Mouse (Mus musculus) Patski (cell line): ENCODE measurements around the gene E330034G19Rik. TPM values are rescaled to one million over a fixed set of nuclear protein-coding genes. Genes with fewer than 3 reads are reported as not detected.
"Not testable (repeated sequence)": the region's sequence is repeated elsewhere in the genome, so short reads cannot be mapped to it uniquely, and the experiment has no call there.

Experiments used
- ATAC-seq: fragments of 100-300 bp; one replicate; pipeline ENCODE4 v1.8.0; 2021
- CTCF ChIA-PET: fragments of 350-600 bp; sonication (Branson Sonifier 250); formaldehyde crosslinking; loops from one replicate; lab custom pipeline; 2022; ENCODE audit warnings: inconsistent platforms; lab: Charles Lee
- POLR2A ChIA-PET: fragments of 350-600 bp; sonication (Branson Sonifier 250); formaldehyde crosslinking; loops from one replicate; lab custom pipeline; 2022; ENCODE audit warnings: antibody characterized with exemption, inconsistent platforms; lab: Charles Lee
- DNase-seq: peaks from one replicate; pipeline ENCODE4 v3.0.0-alpha.2; 2011; ENCODE audit warnings: low read depth, low spot score
- H3K27me3 ChIP-seq: fragments of 371-371 bp; one replicate; pipeline ENCODE4 v1.5.1; 2021
- CTCF ChIP-seq: fragments of 100-300 bp; IDR thresholded peaks from one replicate; pipeline ENCODE4 v1.5.1; 2021
- in situ Hi-C: fragments of 300-500 bp; cut with MboI; formaldehyde crosslinking; loops from 3 replicates; pipeline ENCODE4 v1.11.1; 2018; ENCODE audit warnings: low pct_unique_long_range_greater_than_20kb, mixed read lengths
- polyA plus RNA-seq: library from polyadenylated mRNA; unstranded; gene quantifications from one replicate; pipeline ENCODE4 v1.2.3, GENCODE M21; 2021

E330034G19Rik gene
- polyA plus RNA-seq, 1 experiment from 2014 or later, result not detected

DNA sequence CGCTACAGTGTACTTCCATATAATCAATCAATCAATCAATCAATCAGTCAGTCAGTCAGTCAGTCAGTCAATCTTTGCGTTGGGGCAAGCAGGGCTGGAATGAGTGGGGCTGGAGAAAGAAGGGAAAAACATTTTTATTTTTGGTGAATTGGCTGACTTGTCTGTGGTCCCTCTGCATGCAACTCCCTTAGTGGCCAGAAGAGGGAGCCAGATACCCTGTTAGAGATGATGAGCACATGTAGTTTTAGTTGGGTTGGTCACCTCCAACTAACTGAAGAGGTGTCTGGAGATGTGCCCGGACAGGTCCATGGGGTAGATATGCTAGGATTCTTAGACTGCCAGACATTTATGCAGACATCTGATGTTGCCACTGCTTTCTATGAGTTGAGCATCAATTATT lies 18.1 kb downstream of the E330034G19Rik start:
- in situ Hi-C loops, result no loop called here
- H3K27me3 ChIP-seq, result peaks cover 8% of the 10 kb centered on the region
- peak; percentile 74 for TF ChIP-seq CTCF
- ChIA-PET POLR2A (no interaction called here), CTCF (no interaction called here)
- ATAC-seq, result no peak
- peak; percentile 7 for DNase-seq

DNA sequence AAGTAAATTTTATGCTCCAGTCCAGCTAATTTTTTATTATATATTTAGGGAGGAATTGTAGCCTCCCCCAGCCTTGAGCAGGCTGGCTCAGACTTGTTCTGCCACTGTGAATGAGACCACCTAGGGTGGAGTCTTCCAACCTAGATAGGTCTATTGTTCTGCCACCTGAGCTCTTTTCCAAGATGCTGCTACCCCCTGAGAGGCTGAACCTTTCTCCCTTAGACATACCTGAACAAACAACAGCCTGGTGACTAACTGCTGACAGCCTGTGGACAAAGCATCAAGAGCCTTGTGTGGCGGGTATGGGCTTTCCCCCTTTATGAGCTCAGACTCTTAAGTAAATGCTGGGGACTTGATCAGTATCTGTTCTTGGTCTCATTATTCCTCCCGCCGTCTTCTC lies 54.0 kb downstream of the E330034G19Rik start:
- ATAC-seq, in situ Hi-C loops, DNase-seq, CTCF ChIA-PET, POLR2A ChIA-PET: not testable (repeated sequence)
- peaks cover 12% of the 10 kb centered on the region for H3K27me3 ChIP-seq

DNA sequence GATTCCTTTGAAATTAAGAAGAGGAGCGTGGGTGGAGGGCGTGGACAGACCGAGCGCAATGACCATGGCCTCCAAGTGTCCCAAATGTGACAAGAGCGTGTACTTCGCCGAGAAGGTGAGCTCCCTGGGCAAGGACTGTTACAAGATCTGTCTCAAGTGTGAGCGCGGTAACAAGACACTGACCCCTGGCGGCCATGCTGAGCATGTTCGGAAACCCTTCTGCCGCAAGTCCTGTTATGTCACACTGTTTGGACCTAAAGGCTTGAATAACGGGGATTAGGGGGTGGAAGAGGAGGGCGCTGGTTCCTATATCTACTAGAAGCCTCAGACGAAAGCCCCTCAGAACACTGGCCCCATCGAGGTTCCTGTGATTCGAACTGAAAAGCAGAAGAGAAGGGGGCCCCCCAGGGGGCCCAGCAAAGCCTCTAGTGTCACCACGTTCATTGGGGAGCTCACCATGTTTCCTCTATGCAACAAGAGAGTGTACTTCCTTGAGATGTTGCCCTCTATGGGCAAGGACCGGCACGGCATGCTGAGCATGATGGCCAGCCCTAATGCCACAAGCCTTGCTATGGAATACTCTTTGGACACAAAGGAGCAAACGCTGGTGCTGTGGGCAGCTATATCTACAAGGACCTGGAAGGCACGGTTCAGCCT lies 65.4 kb downstream of the E330034G19Rik start:
- ATAC-seq (no peak), DNase-seq (no peak)
- H3K27me3 ChIP-seq, result peaks cover 41% of the 10 kb centered on the region
- peak; percentile 66 for TF ChIP-seq CTCF
- ChIA-PET POLR2A (no interaction called here), CTCF (interaction anchor here (0.9 to 1.1 kb wide), 3 partner anchors 10 to 60 kb away, joined by 3 to 4 read pairs (median 3); no protein-coding TSS in a partner anchor)
- in situ Hi-C loops, result no loop called here

Other genes starting within 250 kb of the E330034G19Rik start
- gene Dlg5, start 47.3 kb upstream of the E330034G19Rik start, polyA plus RNA-seq, result 71.3 TPM
- 22.6 TPM for gene Polr3a, start 193.8 kb downstream of the E330034G19Rik start, polyA plus RNA-seq
- 1,624 TPM for gene Rps24, start 193.9 kb downstream of the E330034G19Rik start, polyA plus RNA-seq